In the genomic region with DNA sequence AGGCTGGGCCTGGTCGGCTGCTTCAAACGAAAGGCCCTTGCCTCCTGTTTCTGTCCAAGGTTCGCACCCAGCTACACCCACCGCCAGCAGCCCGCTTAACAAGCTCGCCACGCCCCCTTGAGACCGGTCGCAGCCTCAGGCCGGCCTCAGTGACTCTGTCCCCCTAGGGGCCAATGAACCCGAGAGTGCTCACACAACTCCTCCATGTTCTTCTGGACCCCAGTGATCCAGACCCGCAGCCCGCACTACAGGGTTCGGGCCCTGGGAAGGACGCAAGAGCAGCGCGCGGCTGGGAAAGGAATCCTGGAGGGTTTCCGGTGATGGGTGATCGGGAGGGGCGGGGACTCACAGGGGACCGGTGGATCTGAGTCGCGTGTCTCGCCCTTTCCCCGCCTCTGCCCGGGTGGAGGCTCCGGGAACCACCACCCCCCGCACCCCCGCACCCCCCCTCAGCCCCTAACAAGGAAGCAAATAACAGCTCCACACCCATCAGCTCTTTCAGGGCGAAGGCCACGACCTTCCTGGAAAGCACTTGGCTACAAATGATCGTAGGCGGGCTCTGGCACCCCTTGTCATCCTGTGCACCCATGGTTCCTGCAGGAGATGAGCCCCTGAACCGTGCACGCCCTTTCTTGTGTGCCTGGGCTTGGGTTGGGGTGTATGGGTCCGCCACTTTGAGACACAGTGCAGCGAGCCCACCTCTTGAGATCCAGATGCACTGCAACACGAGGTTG, we compare ENCODE assay signal across 8 mouse cellular contexts. TPM values are rescaled to one million over a fixed set of nuclear protein-coding genes. Genes with fewer than 3 reads are reported as not detected.
A peak's percentile ranks its signal among the peaks of the same experiment; 100 is the strongest.
DNase-seq lines count a peak whose midpoint lies in the region; ATAC-seq and TF ChIP-seq lines count a peak whose summit lies in the region.

No protein-coding gene starts in this region.

- no peak for TF ChIP-seq POLR2A in spleen, adult 2 months (IDR thresholded peaks at IDR 0.05; ENCODE audit: low read depth, low read length)
- TF ChIP-seq POLR2A in kidney, adult 2 months (IDR thresholded peaks at IDR 0.05; ENCODE audit: low read depth, low read length): no peak

- H3K27ac ChIP-seq in spleen, adult 2 months (ENCODE audit: insufficient read depth, low read length): no peak overlapping the region
- H3K27ac ChIP-seq in kidney, adult 2 months (ENCODE audit: insufficient read depth, low read depth, low read length): peak overlapping the region; percentile 36; the same call in 1 of the 2 replicates
- no peak overlapping the region for H3K27ac ChIP-seq in liver, embryonic 12.5 days

- H3K4me1 ChIP-seq in spleen, adult 2 months (ENCODE audit: control insufficient read depth, insufficient read depth, insufficient read length): no peaks in the 10 kb centered on the region
- H3K4me1 ChIP-seq in kidney, adult 2 months (ENCODE audit: control insufficient read depth, insufficient read depth, low read length): peaks cover 20% of the 10 kb centered on the region
- H3K4me1 ChIP-seq in liver, embryonic 12.5 days: peaks cover 25% of the 10 kb centered on the region

- peak; percentile 56 for ATAC-seq in liver, embryonic 12.5 days
- peak; percentile 40 for ATAC-seq in monocyte, adult 5-6 weeks (replicated peaks; ENCODE audit: insufficient number of reproducible peaks, low FRiP score, low TSS enrichment, poor library complexity, severe bottlenecking)

- peak overlapping the region; percentile 39 for H3K9ac ChIP-seq in liver, embryonic 12.5 days

- H3K9me3 ChIP-seq in liver, embryonic 12.5 days (replicated peaks): no peaks in the 10 kb centered on the region

- no peaks in the 10 kb centered on the region for H3K36me3 ChIP-seq in spleen, adult 2 months (ENCODE audit: control insufficient read depth, insufficient read depth, low read length)
- H3K36me3 ChIP-seq in kidney, adult 2 months (ENCODE audit: control insufficient read depth, insufficient read depth, low read length): no peaks in the 10 kb centered on the region
- H3K36me3 ChIP-seq in liver, embryonic 12.5 days: no peaks in the 10 kb centered on the region

- H3K27me3 ChIP-seq in spleen, adult 2 months (ENCODE audit: control insufficient read depth, insufficient read depth, low read length): no peaks in the 10 kb centered on the region
- H3K27me3 ChIP-seq in kidney, adult 2 months (replicated peaks; ENCODE audit: control insufficient read depth, insufficient read depth, low read length): no peaks in the 10 kb centered on the region
- peaks cover 38% of the 10 kb centered on the region for H3K27me3 ChIP-seq in liver, embryonic 12.5 days (replicated peaks)

- TF ChIP-seq CTCF in spleen, adult 2 months (IDR thresholded peaks at IDR 0.05; ENCODE audit: extremely low read depth, insufficient read depth, insufficient read length, insufficient replicate concordance): no peak
- TF ChIP-seq CTCF in kidney, adult 2 months (conservative IDR thresholded peaks at IDR 0.05; ENCODE audit: insufficient read depth, insufficient read length, low read depth, low read length): no peak

- H3K4me3 ChIP-seq in spleen, adult 2 months (ENCODE audit: extremely low read depth, insufficient read depth, insufficient read length): peak overlapping the region; percentile 55
- peak overlapping the region; percentile 48 for H3K4me3 ChIP-seq in kidney, adult 2 months (ENCODE audit: insufficient read depth, low read depth, low read length)
- peak overlapping the region; percentile 56 for H3K4me3 ChIP-seq in liver, embryonic 12.5 days

- 2% methylated on average over 39 of the region's 39 CpGs for WGBS in spleen, adult 2 months
- 7% methylated on average over 39 of the region's 39 CpGs for WGBS in kidney, adult 2 months
- WGBS in liver, embryonic 12.5 days (ENCODE audit: insufficient replicate concordance): under 1% methylated on average over 39 of the region's 39 CpGs

- H3K4me2 ChIP-seq in liver, embryonic 12.5 days: peak overlapping the region; percentile 75

- DNase-seq in spleen, adult 2 months (ENCODE audit: low read depth in 1 of 2, low spot score in 2 of 2): peak in 1 of 2 experiments; percentile 26
- no peak for DNase-seq in spleen, postnatal 4 days (ENCODE audit: low spot score in 2 of 2)
- peak; percentile 84 for DNase-seq in embryo, embryonic 10 days (ENCODE audit: low spot score)
- peak; percentile 87 to 91 for DNase-seq in heart, adult 9 months (ENCODE audit: low spot score in 2 of 2)
- peak; percentile 91 for DNase-seq in kidney, adult 2 months
- peak; percentile 50 for DNase-seq in urinary bladder, adult 2 months (ENCODE audit: low spot score)

RNA-seq across cellular contexts. Expression of gene Creld2, which starts 17.9 kb away (rescaled TPM):
- 35.7 and 38.9 TPM in 2 replicates for polyA plus RNA-seq in spleen, adult 2 months (2012; rRNA removed)
- polyA plus RNA-seq in kidney, adult 2 months (2012; rRNA removed): 27.3 and 30.4 TPM in 2 replicates
- 61.1 and 68.6 TPM in 2 replicates for polyA plus RNA-seq in liver, embryonic 12.5 days (2016; fragmentation: Nextera tagmentation; extraction: Ambion mirVana)
- total RNA-seq in monocyte, adult 5-6 weeks (2017): 59.8 to 71.4 TPM (median 62.8 TPM) in 3 replicates
- 31.0 and 36.2 TPM in 2 replicates for polyA plus RNA-seq in urinary bladder, adult 2 months (2012; rRNA removed)

RNA-seq across cellular contexts. Expression of gene Alg12, which starts 18.2 kb away (rescaled TPM):
- 16.6 and 18.6 TPM in 2 replicates for polyA plus RNA-seq in spleen, adult 2 months (2012; rRNA removed)
- polyA plus RNA-seq in kidney, adult 2 months (2012; rRNA removed): 18.1 and 21.3 TPM in 2 replicates
- 6.9 and 7.6 TPM in 2 replicates for polyA plus RNA-seq in liver, embryonic 12.5 days (2016; fragmentation: Nextera tagmentation; extraction: Ambion mirVana)
- total RNA-seq in monocyte, adult 5-6 weeks (2017): 5.8 to 15.6 TPM (median 9.6 TPM) in 3 replicates
- polyA plus RNA-seq in urinary bladder, adult 2 months (2012; rRNA removed): 16.3 TPM in 2 replicates

RNA-seq across cellular contexts. Expression of gene Pim3, which starts 24.6 kb away (rescaled TPM):
- polyA plus RNA-seq in spleen, adult 2 months (2012; rRNA removed): 16.2 and 20.8 TPM in 2 replicates
- polyA plus RNA-seq in kidney, adult 2 months (2012; rRNA removed): 78.5 and 85.8 TPM in 2 replicates
- polyA plus RNA-seq in liver, embryonic 12.5 days (2016; fragmentation: Nextera tagmentation; extraction: Ambion mirVana): 22.5 and 23.5 TPM in 2 replicates
- total RNA-seq in monocyte, adult 5-6 weeks (2017): 31.1 to 42.4 TPM (median 34.9 TPM) in 3 replicates
- 11.7 and 12.4 TPM in 2 replicates for polyA plus RNA-seq in urinary bladder, adult 2 months (2012; rRNA removed)

Comparison
In these comparisons a context has a peak if more than half of its experiments do, and no peak if none do; other contexts are left out.
1. DNase-seq: peak in embryo, embryonic 10 days (single experiment), heart, adult 9 months (2 of 2), kidney, adult 2 months (single experiment) and urinary bladder, adult 2 months (single experiment); none in spleen, postnatal 4 days (0 of 2).
2. Peak in every context shown above with its lines, with median percentiles within 50 percentile points of each other: H3K4me3 ChIP-seq.